Comparison of ENCODE assay signal across 8 mouse cellular contexts in genomic region chr4:128957155-128957911, GRCm38 (mm10). TPM values are rescaled to one million over a fixed set of nuclear protein-coding genes. Genes with fewer than 3 reads are reported as not detected.
DNase-seq lines count a peak whose midpoint lies in the region; ATAC-seq and TF ChIP-seq lines count a peak whose summit lies in the region.

No protein-coding gene starts in this region.

- no peaks in the 10 kb centered on the region for H3K27me3 ChIP-seq in limb, embryonic 11.5 days (ENCODE audit: control insufficient read depth, insufficient read depth, low read length)
- H3K27me3 ChIP-seq in midbrain, postnatal 0 days (ENCODE audit: insufficient read depth, low read length) = no peaks in the 10 kb centered on the region

- no peak overlapping the region for H3K4me3 ChIP-seq in ES-E14 (ENCODE audit: insufficient read depth in 1 of 2, low read depth in 1 of 2, low read length in 2 of 2, poor library complexity in 1 of 2, severe bottlenecking in 1 of 2)
- H3K4me3 ChIP-seq in limb, embryonic 11.5 days (ENCODE audit: low read depth, low read length) = no peak overlapping the region
- H3K4me3 ChIP-seq in midbrain, postnatal 0 days (ENCODE audit: low read depth, low read length) = no peak overlapping the region

- no peak overlapping the region for H3K27ac ChIP-seq in ES-E14 (ENCODE audit: insufficient read depth, low read depth, low read length, poor library complexity, severe bottlenecking)
- no peak overlapping the region for H3K27ac ChIP-seq in limb, embryonic 11.5 days (replicated peaks; ENCODE audit: low read depth, low read length)
- no peak overlapping the region for H3K27ac ChIP-seq in midbrain, postnatal 0 days (ENCODE audit: low read depth, low read length)

- in situ Hi-C loops in ES-E14 (cut with MboI; ENCODE audit: low sequenced_read_pairs in 2 of 2, unreplicated experiment in 2 of 2) = loop anchor here (10.0 kb wide), 2 partner anchors 117 to 127 kb away; no protein-coding TSS in a partner anchor

- no peak overlapping the region for H3K9ac ChIP-seq in ES-E14 (ENCODE audit: insufficient read depth, low read depth, low read length, poor library complexity, severe bottlenecking)
- H3K9ac ChIP-seq in limb, embryonic 11.5 days (ENCODE audit: low read length) = no peak overlapping the region
- H3K9ac ChIP-seq in midbrain, postnatal 0 days (replicated peaks; ENCODE audit: low read length, poor library complexity, severe bottlenecking) = no peak overlapping the region

- peaks cover 0 to 20% of the 10 kb centered on the region in 2 experiments; a peak in 2 of 4 replicates for H3K4me1 ChIP-seq in ES-E14 (ENCODE audit: control insufficient read depth in 2 of 2, insufficient read depth in 2 of 2, low read length in 2 of 2, poor library complexity in 1 of 2)
- H3K4me1 ChIP-seq in limb, embryonic 11.5 days (ENCODE audit: control insufficient read depth, insufficient read depth, low read length) = peaks cover 7% of the 10 kb centered on the region
- peaks cover 8% of the 10 kb centered on the region; the same call in 1 of the 2 replicates for H3K4me1 ChIP-seq in midbrain, postnatal 0 days (ENCODE audit: insufficient read depth, low read length)

- peak; percentile 76 for TF ChIP-seq CTCF in midbrain, postnatal 0 days (IDR thresholded peaks at IDR 0.05)

- DNase-seq in frontal cortex, postnatal 25 days (ENCODE audit: low spot score in 2 of 2) = no peak
- DNase-seq in ES-E14 (ENCODE audit: low read depth, low spot score) = peak; percentile 72
- peak; percentile 67 for DNase-seq in limb, embryonic 11.5 days (ENCODE audit: low spot score)
- DNase-seq in midbrain, postnatal 0 days (ENCODE audit: low spot score) = peak; percentile 75
- no peak for DNase-seq in spleen, adult 18-20 months

- no peaks in the 10 kb centered on the region for H3K9me3 ChIP-seq in ES-E14 (ENCODE audit: control insufficient read depth, insufficient read depth, low read depth, low read length)
- H3K9me3 ChIP-seq in limb, embryonic 11.5 days (ENCODE audit: control insufficient read depth, low read length) = no peaks in the 10 kb centered on the region
- H3K9me3 ChIP-seq in midbrain, postnatal 0 days (ENCODE audit: low read length) = no peaks in the 10 kb centered on the region

- peaks cover 5% of the 10 kb centered on the region; the same call in 1 of the 2 replicates for H3K36me3 ChIP-seq in ES-E14 (ENCODE audit: control insufficient read depth, insufficient read depth, low read length, poor library complexity, severe bottlenecking)
- H3K36me3 ChIP-seq in limb, embryonic 11.5 days (ENCODE audit: control insufficient read depth, insufficient read depth, low read length) = no peaks in the 10 kb centered on the region
- no peaks in the 10 kb centered on the region for H3K36me3 ChIP-seq in midbrain, postnatal 0 days (ENCODE audit: insufficient read depth, low read length)

- H3K4me2 ChIP-seq in limb, embryonic 11.5 days (ENCODE audit: low read depth, severe bottlenecking) = no peak overlapping the region
- no peak overlapping the region for H3K4me2 ChIP-seq in midbrain, postnatal 0 days (ENCODE audit: low read depth, low read length, poor library complexity, severe bottlenecking)

- 49% methylated on average over 11 of the region's 11 CpGs for WGBS in limb, embryonic 11.5 days
- WGBS in midbrain, postnatal 0 days = 42% methylated on average over 11 of the region's 11 CpGs

- peak; percentile 56 for ATAC-seq in frontal cortex, adult (ENCODE audit: low TSS enrichment)
- peak; percentile 85 for ATAC-seq in common myeloid progenitor, adult 5-6 weeks (replicated peaks; ENCODE audit: low read depth, poor library complexity, severe bottlenecking)
- peak; percentile 62 to 72; a peak in 3 of 4 replicates for ATAC-seq in hematopoietic stem cell, adult 5-6 weeks (replicated peaks in 1 of 2; ENCODE audit: insufficient read depth in 1 of 2, low FRiP score in 2 of 2, low TSS enrichment in 1 of 2, low read depth in 1 of 2, poor library complexity in 2 of 2, severe bottlenecking in 2 of 2)
- no peak; the same call in 1 of the 2 replicates for ATAC-seq in limb, embryonic 11.5 days (ENCODE audit: insufficient number of reproducible peaks, low FRiP score, low TSS enrichment, low read depth)
- 0 out of 2 replicates have a peak, but pooled peaks have one; percentile 60 for ATAC-seq in midbrain, postnatal 0 days (ENCODE audit: low FRiP score)

TF ChIP-seq in ES-E14, 5 proteins besides CTCF, POLR2A, EP300 and RAD21:
- no peak for TF ChIP-seq HCFC1 (IDR thresholded peaks at IDR 0.05; ENCODE audit: borderline replicate concordance, insufficient read depth, low read length)
- TF ChIP-seq MAFK (IDR thresholded peaks at IDR 0.05; ENCODE audit: insufficient read depth, low read depth, low read length) = no peak
- no peak for TF ChIP-seq ZNF384 (IDR thresholded peaks at IDR 0.05; ENCODE audit: low read depth, low read length)
- peak; percentile 49; the same call in 1 of the 2 replicates for TF ChIP-seq ZC3H11A (IDR thresholded peaks at IDR 0.05; ENCODE audit: borderline replicate concordance, low read depth, low read length)

RNA-seq across cellular contexts. Expression of gene Azin2, which starts 4.9 kb away (rescaled TPM):
- total RNA-seq in ES-E14 (2012; rRNA removed) = 16.0 and 21.2 TPM in 2 replicates
- total RNA-seq in common myeloid progenitor, adult 5-6 weeks (2017) = 1.1 and 1.6 TPM in 2 replicates
- total RNA-seq in hematopoietic stem cell, adult 5-6 weeks (2017) = 2.8 and 16.9 TPM in 2 replicates
- 14.9 and 15.4 TPM in 2 replicates for polyA plus RNA-seq in limb, embryonic 11.5 days (2014; fragmentation: Nextera tagmentation; extraction: Ambion mirVana)
- 20.2 and 29.3 TPM in 2 replicates for total RNA-seq in midbrain, postnatal 0 days (2014; rRNA removed)
- 21.7 and 28.5 TPM in 2 replicates for polyA plus RNA-seq in midbrain, postnatal 0 days (2015; fragmentation: Nextera tagmentation; extraction: Ambion mirVana)

RNA-seq across cellular contexts. Expression of gene Ak2, which starts 34.4 kb away (rescaled TPM):
- 148 and 177 TPM in 2 replicates for total RNA-seq in ES-E14 (2012; rRNA removed)
- total RNA-seq in common myeloid progenitor, adult 5-6 weeks (2017) = 148 and 164 TPM in 2 replicates
- total RNA-seq in hematopoietic stem cell, adult 5-6 weeks (2017) = 129 and 145 TPM in 2 replicates
- 176 and 182 TPM in 2 replicates for polyA plus RNA-seq in limb, embryonic 11.5 days (2014; fragmentation: Nextera tagmentation; extraction: Ambion mirVana)
- total RNA-seq in midbrain, postnatal 0 days (2014; rRNA removed) = 28.8 and 31.0 TPM in 2 replicates
- polyA plus RNA-seq in midbrain, postnatal 0 days (2015; fragmentation: Nextera tagmentation; extraction: Ambion mirVana) = 66.0 and 67.1 TPM in 2 replicates

Comparison
In these comparisons a context has a peak if more than half of its experiments do, and no peak if none do; other contexts are left out.
1. DNase-seq: peak in ES-E14 (single experiment), limb, embryonic 11.5 days (single experiment) and midbrain, postnatal 0 days (single experiment); none in frontal cortex, postnatal 25 days (0 of 2) and spleen, adult 18-20 months (0 of 2).